Mouse (Mus musculus) limb, embryonic 12.5 days (tissue): Measurements from ENCODE around the gene Odc1. TPM values are rescaled to one million over a fixed set of nuclear protein-coding genes. Genes with fewer than 3 reads are reported as not detected.

Source experiments
- ATAC-seq: fragments of 200-750 bp; cut with Nextera tagmentation; 2 replicates; pipeline ENCODE4 v1.8.0; 2017; ENCODE audit warnings: low read depth, moderate TSS enrichment; ENCODE audit not compliant: insufficient number of reproducible peaks, insufficient read depth, low FRiP score, low TSS enrichment
- H3K27ac ChIP-seq: fragments of 300-500 bp; sonication (generic); 2 replicates; pipeline ENCODE4 v1.5.1; 2016; ENCODE audit warnings: mild to moderate bottlenecking, moderate library complexity
- H3K27me3 ChIP-seq: fragments of 300-500 bp; sonication (generic); 2 replicates; pipeline ENCODE4 v1.6.1; 2016; ENCODE audit warnings: mild to moderate bottlenecking, moderate library complexity
- H3K36me3 ChIP-seq: fragments of 300-500 bp; sonication (generic); 2 replicates; pipeline ENCODE4 v1.6.1; 2016; ENCODE audit warnings: mild to moderate bottlenecking, moderate library complexity
- H3K4me1 ChIP-seq: fragments of 300-500 bp; sonication (generic); replicated peaks from 2 replicates; pipeline ENCODE4 v1.6.1; 2016
- H3K4me2 ChIP-seq: fragments of 300-500 bp; sonication (generic); 2 replicates; pipeline ENCODE4 v1.6.1; 2016; ENCODE audit warnings: mild to moderate bottlenecking, moderate library complexity
- H3K4me3 ChIP-seq: fragments of 300-500 bp; sonication (generic); replicated peaks from 2 replicates; pipeline ENCODE4 v1.5.1; 2016; ENCODE audit warnings: mild to moderate bottlenecking
- H3K9ac ChIP-seq: fragments of 300-500 bp; sonication (generic); replicated peaks from 2 replicates; pipeline ENCODE4 v1.6.1; 2016; ENCODE audit warnings: mild to moderate bottlenecking, moderate library complexity
- H3K9me3 ChIP-seq: fragments of 300-500 bp; sonication (generic); 2 replicates; pipeline ENCODE4 v1.6.1; 2016; ENCODE audit warnings: mild to moderate bottlenecking, moderate library complexity
- WGBS: fragments of 180-500 bp; shearing (Covaris S2); methylation state at CpG from one replicate; pipeline ENCODE4 v1.1.7; 2016; 5-methylcytosine and 5-hydroxymethylcytosine counted together
- polyA plus RNA-seq: library from polyadenylated mRNA; unstranded; fragments of >200 nt; fragmentation: Nextera tagmentation; extraction: Ambion mirVana; gene quantifications from 2 replicates; pipeline ENCODE4 v1.2.1, GENCODE M21; 2016

Gene Odc1
- polyA plus RNA-seq, 1 experiment from 2014 or later = 254 TPM

GRCm38 (mm10) chr12:17551208-17551995 lies 6.8 kb downstream of the Odc1 start:
- H3K4me3 ChIP-seq = no peak overlapping the region
- H3K9me3 ChIP-seq = no peaks in the 10 kb centered on the region
- no peaks in the 10 kb centered on the region for H3K27me3 ChIP-seq
- H3K27ac ChIP-seq = no peak overlapping the region
- H3K4me1 ChIP-seq = peaks cover 5% of the 10 kb centered on the region
- H3K9ac ChIP-seq = no peak overlapping the region
- H3K4me2 ChIP-seq = no peak overlapping the region
- WGBS = 84% methylated on average over 3 of the region's 3 CpGs
- peaks cover 53% of the 10 kb centered on the region for H3K36me3 ChIP-seq
- no peak for ATAC-seq

DNA sequence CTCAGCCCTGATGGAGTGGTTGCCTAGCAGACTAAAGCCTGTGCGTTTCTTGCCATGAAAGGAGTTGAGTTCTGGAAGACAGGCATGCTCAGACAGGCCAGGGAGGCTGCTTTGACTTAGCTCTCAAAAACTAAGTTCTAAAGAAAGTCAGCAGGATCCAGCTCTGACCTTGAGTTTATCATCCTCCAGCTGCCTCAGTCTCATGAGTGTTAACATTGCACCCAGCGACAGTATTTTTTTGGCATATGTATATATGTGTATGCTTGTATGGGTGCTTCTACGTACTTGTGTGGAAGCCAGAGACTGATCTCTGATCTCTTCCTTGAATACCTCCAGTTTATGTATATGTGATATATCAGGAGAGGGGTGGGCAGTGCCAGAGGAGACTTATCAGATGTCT lies 7.8 kb downstream of the Odc1 start:
- WGBS = 72% methylated on average over 3 of the region's 3 CpGs
- H3K4me1 ChIP-seq = peaks cover 6% of the 10 kb centered on the region; the same call in 1 of the 2 replicates
- no peak overlapping the region for H3K4me2 ChIP-seq
- peaks cover 45% of the 10 kb centered on the region for H3K36me3 ChIP-seq
- no peak for ATAC-seq
- H3K9me3 ChIP-seq = no peaks in the 10 kb centered on the region
- H3K4me3 ChIP-seq = no peak overlapping the region
- no peaks in the 10 kb centered on the region for H3K27me3 ChIP-seq
- no peak overlapping the region for H3K27ac ChIP-seq
- no peak overlapping the region for H3K9ac ChIP-seq

DNA sequence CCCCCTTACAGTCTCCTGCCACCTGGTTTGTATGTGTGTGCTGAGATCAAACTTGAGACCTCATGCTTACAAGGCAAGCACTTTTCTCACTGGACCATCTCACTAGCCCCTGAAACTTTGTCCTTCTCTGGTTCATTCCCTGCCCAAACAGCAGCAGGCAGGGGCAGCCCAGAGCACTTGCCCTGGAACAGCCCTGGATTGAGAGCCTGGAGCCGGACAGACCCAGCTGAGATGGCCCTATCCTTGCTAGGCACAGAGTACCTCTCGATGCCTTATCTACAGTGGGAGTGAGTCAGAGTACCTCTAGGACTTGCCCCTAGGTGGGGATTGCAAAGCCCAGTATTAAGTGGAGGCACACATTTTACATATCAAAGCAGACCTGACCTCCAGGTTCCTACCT lies 8.4 kb downstream of the Odc1 start:
- no peak overlapping the region for H3K4me3 ChIP-seq
- H3K9ac ChIP-seq = no peak overlapping the region
- no peaks in the 10 kb centered on the region for H3K27me3 ChIP-seq
- H3K36me3 ChIP-seq = peaks cover 40% of the 10 kb centered on the region
- peaks cover 6% of the 10 kb centered on the region; the same call in 1 of the 2 replicates for H3K4me1 ChIP-seq
- H3K4me2 ChIP-seq = no peak overlapping the region
- H3K27ac ChIP-seq = no peak overlapping the region
- WGBS = 72% methylated on average over 2 of the region's 2 CpGs
- no peaks in the 10 kb centered on the region for H3K9me3 ChIP-seq
- no peak for ATAC-seq

- peaks cover 6% of the 10 kb centered on the region; the same call in 1 of the 2 replicates for H3K4me1 ChIP-seq
- no peak overlapping the region for H3K9ac ChIP-seq
- H3K4me2 ChIP-seq = no peak overlapping the region
- H3K4me3 ChIP-seq = no peak overlapping the region
- no peak overlapping the region for H3K27ac ChIP-seq
- peaks cover 33% of the 10 kb centered on the region for H3K36me3 ChIP-seq
- ATAC-seq = no peak
- no peaks in the 10 kb centered on the region for H3K27me3 ChIP-seq
- WGBS = 79% methylated on average over 5 of the region's 5 CpGs
- no peaks in the 10 kb centered on the region for H3K9me3 ChIP-seq
Observed at GRCm38 (mm10) chr12:17553627-17554026, 9.0 kb downstream of the Odc1 start.

- 35% methylated on average over 15 of the region's 15 CpGs for WGBS
Observed at GRCm38 (mm10) chr12:17554200-17554951, 9.8 kb downstream of the Odc1 start.

GRCm38 (mm10) chr12:17556430-17557343 lies 12.1 kb downstream of the Odc1 start:
- Histone ChIP-seq H3K4me1 (peaks cover 6% of the 10 kb centered on the region; the same call in 1 of the 2 replicates), H3K27me3 (no peaks in the 10 kb centered on the region), H3K4me2 (peak overlapping the region; percentile 29), H3K9me3 (no peaks in the 10 kb centered on the region), H3K9ac (0 out of 2 replicates have a peak overlapping the region, but pooled peaks have one; percentile 12), H3K4me3 (no peak overlapping the region), H3K27ac (no peak overlapping the region), H3K36me3 (peaks cover 5% of the 10 kb centered on the region)
- WGBS = 38% methylated on average over 21 of the region's 21 CpGs
- no peak; the same call in 1 of the 2 replicates for ATAC-seq

More at GRCm38 (mm10) chr12:17554200-17554951, 9.8 kb downstream of the Odc1 start:
- no peak overlapping the region for H3K9ac ChIP-seq
- peaks cover 6% of the 10 kb centered on the region; the same call in 1 of the 2 replicates for H3K4me1 ChIP-seq
- no peak overlapping the region for H3K4me3 ChIP-seq
- H3K36me3 ChIP-seq = peaks cover 26% of the 10 kb centered on the region
- no peak overlapping the region for H3K27ac ChIP-seq
- ATAC-seq = no peak
- H3K9me3 ChIP-seq = no peaks in the 10 kb centered on the region
- H3K27me3 ChIP-seq = no peaks in the 10 kb centered on the region
- H3K4me2 ChIP-seq = no peak overlapping the region

- H3K4me3 ChIP-seq = no peak overlapping the region
- no peaks in the 10 kb centered on the region for H3K9me3 ChIP-seq
- no peak overlapping the region for H3K27ac ChIP-seq
- H3K4me1 ChIP-seq = peaks cover 6% of the 10 kb centered on the region; the same call in 1 of the 2 replicates
- H3K4me2 ChIP-seq = peak overlapping the region; percentile 29
- H3K36me3 ChIP-seq = no peaks in the 10 kb centered on the region
- H3K9ac ChIP-seq = no peak overlapping the region
- WGBS = 25% methylated on average over 7 of the region's 7 CpGs
- ATAC-seq = no peak
- no peaks in the 10 kb centered on the region for H3K27me3 ChIP-seq
Observed at GRCm38 (mm10) chr12:17557344-17557966, 12.9 kb downstream of the Odc1 start.

GRCm38 (mm10) chr12:17557967-17558345 lies 13.4 kb downstream of the Odc1 start:
- ATAC-seq = no peak
- Histone ChIP-seq H3K4me3 (no peak overlapping the region), H3K9me3 (no peaks in the 10 kb centered on the region), H3K27me3 (no peaks in the 10 kb centered on the region), H3K4me1 (peaks cover 6% of the 10 kb centered on the region; the same call in 1 of the 2 replicates), H3K4me2 (no peak overlapping the region), H3K27ac (no peak overlapping the region), H3K9ac (no peak overlapping the region), H3K36me3 (no peaks in the 10 kb centered on the region)
- WGBS = 85% methylated on average over 2 of the region's 2 CpGs

DNA sequence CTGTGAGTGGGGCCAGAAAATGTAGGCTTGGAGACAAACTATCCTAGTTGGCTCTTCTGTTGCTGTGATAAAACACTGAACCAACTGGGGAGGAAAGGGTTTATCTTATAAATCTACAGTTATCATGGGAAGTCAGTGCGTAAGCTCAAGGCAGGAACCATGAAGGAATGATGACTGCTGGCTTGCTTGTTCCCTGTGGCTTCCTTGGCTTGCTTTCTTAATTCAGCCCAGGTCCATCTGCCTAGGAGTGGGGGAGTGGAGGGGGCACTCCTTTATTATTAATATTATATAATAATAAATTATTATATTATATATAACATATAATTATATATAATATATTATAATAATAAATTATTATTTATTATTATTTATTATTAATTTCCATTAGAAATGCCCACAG lies 17.8 kb downstream of the Odc1 start:
- H3K4me1 ChIP-seq = no peaks in the 10 kb centered on the region; the same call in 1 of the 2 replicates
- H3K27ac ChIP-seq = no peak overlapping the region
- WGBS = 70% methylated on average over 1 of the region's 1 CpGs
- no peaks in the 10 kb centered on the region for H3K9me3 ChIP-seq
- no peaks in the 10 kb centered on the region for H3K36me3 ChIP-seq
- H3K27me3 ChIP-seq = no peaks in the 10 kb centered on the region
- H3K4me3 ChIP-seq = no peak overlapping the region
- ATAC-seq = no peak
- no peak overlapping the region for H3K4me2 ChIP-seq
- no peak overlapping the region for H3K9ac ChIP-seq

GRCm38 (mm10) chr12:17565393-17566045 lies 20.9 kb downstream of the Odc1 start:
- no peaks in the 10 kb centered on the region; the same call in 1 of the 2 replicates for H3K4me1 ChIP-seq
- no peak overlapping the region for H3K9ac ChIP-seq
- 82% methylated on average over 3 of the region's 3 CpGs for WGBS
- H3K27me3 ChIP-seq = no peaks in the 10 kb centered on the region
- no peaks in the 10 kb centered on the region for H3K36me3 ChIP-seq
- no peaks in the 10 kb centered on the region for H3K9me3 ChIP-seq
- H3K4me2 ChIP-seq = no peak overlapping the region
- no peak overlapping the region for H3K4me3 ChIP-seq
- no peak for ATAC-seq
- H3K27ac ChIP-seq = no peak overlapping the region
